Mouse (Mus musculus) lung, postnatal 0 days (tissue): Measurements from ENCODE around the gene Lasp1.

ENCODE experiments used
- CTCF ChIP-seq: IDR thresholded peaks from 2 replicates; pipeline ENCODE4 v1.5.1; 2016; ENCODE audit warnings: antibody characterized with exemption, mild to moderate bottlenecking
- EP300 ChIP-seq: IDR thresholded peaks from 2 replicates; pipeline ENCODE4 v1.6.1; 2016; ENCODE audit warnings: antibody characterized with exemption, mild to moderate bottlenecking, control low read depth

DNA sequence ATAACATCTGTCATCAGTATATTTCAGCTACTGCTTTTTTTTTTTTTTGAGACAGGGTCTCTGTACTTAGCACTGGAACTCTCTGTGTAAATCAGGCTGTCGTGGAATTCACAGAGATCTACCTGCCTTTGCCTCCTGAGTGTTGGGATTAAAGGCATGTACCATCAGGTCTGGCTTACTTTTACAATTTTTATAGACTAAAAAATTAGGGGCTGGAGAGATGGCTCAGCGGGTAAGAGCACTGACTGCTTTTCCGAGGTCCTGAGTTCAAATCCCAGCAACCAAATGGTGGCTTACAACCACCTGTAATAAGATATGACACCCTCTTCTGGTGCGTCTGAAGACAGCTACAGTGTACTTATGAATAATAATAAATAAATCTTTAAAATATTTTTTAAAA, 81.6 kb downstream of the Lasp1 start:
- TF ChIP-seq CTCF (no peak), EP300 (no peak)
